Mouse (Mus musculus) CH12.LX (cell line): Measurements from ENCODE around the gene Arl4c. TPM values are rescaled to one million over a fixed set of nuclear protein-coding genes. Genes with fewer than 3 reads are reported as not detected.

Experiments used
- DNase-seq: peaks from one replicate; pipeline ENCODE4 v3.0.0-alpha.2; 2013; ENCODE audit errors: extremely low read depth
- H3K27ac ChIP-seq: 2 replicates; pipeline ENCODE4 v1.5.1; 2012; ENCODE audit warnings: low read depth, mild to moderate bottlenecking, control low read depth, moderate library complexity; ENCODE audit not compliant: insufficient read depth
- H3K27me3 ChIP-seq: replicated peaks from 2 replicates; pipeline ENCODE3; 2012; ENCODE audit warnings: inconsistent platforms
- H3K36me3 ChIP-seq, 2 experiments: replicated peaks in 1 of 2; 2 replicates each; pipeline versions ENCODE3 to v1.6.1; 2012; ENCODE audit warnings: inconsistent platforms in 1 of 2, low read length in 1 of 2, mild to moderate bottlenecking in 1 of 2, mixed read lengths in 1 of 2, moderate library complexity in 1 of 2; ENCODE audit not compliant: control insufficient read depth in 1 of 2, insufficient read depth in 1 of 2
- H3K4me1 ChIP-seq, 2 experiments: 2 replicates each; pipeline ENCODE4 v1.6.1; 2012; ENCODE audit warnings: inconsistent platforms in 1 of 2, moderate library complexity in 1 of 2; ENCODE audit not compliant: insufficient read depth in 2 of 2, control insufficient read depth in 1 of 2
- H3K4me2 ChIP-seq: 2 replicates; pipeline ENCODE4 v1.6.1; 2012; ENCODE audit warnings: low read depth, mild to moderate bottlenecking, control low read depth; ENCODE audit not compliant: poor library complexity, insufficient read depth, severe bottlenecking
- H3K4me3 ChIP-seq, 3 experiments: fragments of 150-350 bp in 1 of 3; sonication (generic) in 1 of 3; replicated peaks in 1 of 3; 2 replicates each; pipeline versions ENCODE3 to v1.5.1; 2011 to 2012; ENCODE audit warnings: low read depth in 2 of 3, low read length in 2 of 3, mild to moderate bottlenecking in 2 of 3, moderate library complexity in 2 of 3, control low read depth in 1 of 3, improper control_type of control experiment in 1 of 3, inconsistent platforms in 1 of 3, mixed read lengths in 1 of 3; ENCODE audit not compliant: poor library complexity in 1 of 3
- H3K79me2 ChIP-seq: replicated peaks from 2 replicates; pipeline ENCODE4 v1.6.1; 2012; ENCODE audit warnings: mild to moderate bottlenecking, moderate library complexity; ENCODE audit not compliant: control insufficient read depth, poor library complexity, insufficient read depth, severe bottlenecking; ENCODE audit errors: extremely low read depth
- H3K9ac ChIP-seq: 2 replicates; pipeline ENCODE4 v1.6.1; 2012; ENCODE audit warnings: low read depth, mild to moderate bottlenecking, control low read depth, moderate library complexity; ENCODE audit not compliant: insufficient read depth
- H3K9me3 ChIP-seq: replicated peaks from 2 replicates; pipeline ENCODE3; 2012; ENCODE audit warnings: low read length, inconsistent platforms, mixed read lengths
- E2F4 ChIP-seq: IDR thresholded peaks from 2 replicates; pipeline ENCODE4 v1.6.1; 2011; ENCODE audit warnings: low read depth, low read length, improper control_type of control experiment; ENCODE audit not compliant: insufficient replicate concordance
- ELF1 ChIP-seq: IDR thresholded peaks from 2 replicates; pipeline ENCODE4 v1.6.1; 2014; ENCODE audit warnings: low read depth, mild to moderate bottlenecking, inconsistent platforms, low read length, improper control_type of control experiment
- EP300 ChIP-seq: IDR thresholded peaks from 2 replicates; pipeline ENCODE4 v1.6.1; 2011; ENCODE audit warnings: low read length, improper control_type of control experiment
- ETS1 ChIP-seq: conservative IDR thresholded peaks from 2 replicates; pipeline ENCODE4 v1.6.1; 2012; ENCODE audit warnings: low read depth, mild to moderate bottlenecking, inconsistent platforms, low read length, improper control_type of control experiment, moderate library complexity
- IRF4 ChIP-seq: IDR thresholded peaks from 2 replicates; pipeline ENCODE4 v1.6.1; 2014; ENCODE audit warnings: low read depth, mild to moderate bottlenecking, inconsistent platforms, low read length, improper control_type of control experiment
- MAFK ChIP-seq: IDR thresholded peaks from 2 replicates; pipeline ENCODE4 v1.6.1; 2011; ENCODE audit warnings: low read length, improper control_type of control experiment; ENCODE audit not compliant: insufficient replicate concordance
- MAZ ChIP-seq: IDR thresholded peaks from 2 replicates; pipeline ENCODE4 v1.6.1; 2012; ENCODE audit warnings: low read depth, mild to moderate bottlenecking, inconsistent platforms, low read length, improper control_type of control experiment, moderate library complexity
- POLR2A ChIP-seq: IDR thresholded peaks from 2 replicates; pipeline ENCODE4 v1.6.1; 2011; ENCODE audit warnings: low read depth, mild to moderate bottlenecking, improper control_type of control experiment, low read length
- RAD21 ChIP-seq: IDR thresholded peaks from 2 replicates; pipeline ENCODE4 v1.6.1; 2011; ENCODE audit warnings: low read depth, mild to moderate bottlenecking, low read length, improper control_type of control experiment, moderate library complexity
- SMC3 ChIP-seq: IDR thresholded peaks from 2 replicates; pipeline ENCODE4 v1.6.1; 2011; ENCODE audit warnings: low read depth, low read length, improper control_type of control experiment
- TCF12 ChIP-seq: IDR thresholded peaks from 2 replicates; pipeline ENCODE4 v1.6.1; 2014; ENCODE audit warnings: low read depth, mild to moderate bottlenecking, inconsistent platforms, low read length, improper control_type of control experiment
- USF2 ChIP-seq: conservative IDR thresholded peaks from 2 replicates; pipeline ENCODE4 v1.6.1; 2011; ENCODE audit warnings: low read depth, low read length, improper control_type of control experiment
- ZKSCAN1 ChIP-seq: IDR thresholded peaks from 2 replicates; pipeline ENCODE4 v1.6.1; 2012; ENCODE audit warnings: low read depth, inconsistent platforms, low read length, improper control_type of control experiment, borderline replicate concordance
- ZMIZ1 ChIP-seq: IDR thresholded peaks from 2 replicates; pipeline ENCODE4 v1.6.1; 2012; ENCODE audit warnings: low read depth, mild to moderate bottlenecking, inconsistent platforms, low read length, improper control_type of control experiment
- ZNF384 ChIP-seq: IDR thresholded peaks from 2 replicates; pipeline ENCODE4 v1.6.1; 2012; ENCODE audit warnings: low read depth, low read length, improper control_type of control experiment, inconsistent platforms
- dilution Hi-C: fragments of 300-500 bp; cut with MboI; formaldehyde crosslinking; loops from 2 replicates; pipeline ENCODE4 v1.14.3; 2020; ENCODE audit warnings: low sequenced_read_pairs; ENCODE audit not compliant: extremely low pct_unique_long_range_greater_than_20kb, extremely low pct_ligation_motif_present
- in situ Hi-C: fragments of 300-500 bp; cut with MboI; formaldehyde crosslinking; loops from 3 replicates; pipeline ENCODE4 v1.14.3; 2019; ENCODE audit warnings: low sequenced_read_pairs, low pct_ligation_motif_present, low pct_unique_long_range_greater_than_20kb, mixed read lengths
- polyA plus RNA-seq: library from polyadenylated mRNA; unstranded; fragments of >175 nt; gene quantifications from 2 replicates; pipeline ENCODE4 v1.2.1, GENCODE M21; 2012; ENCODE audit warnings: low read depth; ENCODE audit not compliant: insufficient read length
- total RNA-seq, 2 experiments: library from RNA; depleted of rRNA; stranded (reverse); fragments of 300-350 nt in 1 of 2; fragments of >200 nt in 1 of 2; gene quantifications; 2 replicates each; pipeline ENCODE4 v1.2.3; 2012 to 2014

Arl4c gene
- total and polyA plus RNA-seq, 3 experiments: 25.8 to 33.9 (median 31.6) TPM

DNA sequence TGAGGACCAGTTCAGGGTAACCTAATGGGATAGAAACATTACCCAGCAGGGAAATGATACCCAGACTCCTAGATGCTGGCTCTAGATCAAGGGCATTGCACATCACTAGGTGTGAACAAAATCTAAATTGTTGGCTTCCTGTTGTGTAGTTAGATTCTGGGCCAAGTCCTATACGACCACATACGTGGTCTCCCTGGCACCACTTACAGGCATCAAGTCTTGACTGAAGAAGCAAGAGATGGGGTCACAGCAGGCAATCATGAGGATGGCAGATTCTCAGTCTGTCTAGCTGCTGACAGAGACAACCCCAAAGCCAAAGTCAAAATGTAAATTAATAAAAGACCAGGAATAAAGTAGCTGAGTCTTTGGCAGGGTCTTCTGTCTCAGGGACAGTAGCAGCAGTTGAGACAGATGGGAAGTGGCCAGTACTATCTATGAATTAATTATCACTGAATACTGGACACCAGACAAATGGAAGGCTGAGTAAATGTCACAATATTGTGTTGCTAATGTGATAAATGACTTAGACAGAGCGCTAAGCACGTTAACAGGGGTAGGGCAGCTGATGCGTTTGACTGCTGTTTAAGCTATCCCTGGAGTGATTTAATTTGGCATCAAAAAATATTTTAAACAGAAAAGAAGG lies 58.7 kb downstream of the Arl4c start:
- TF ChIP-seq USF2 (no peak), SMC3 (no peak), ZMIZ1 (no peak), MAZ (no peak), IRF4 (no peak), RAD21 (no peak), ETS1 (no peak), ZKSCAN1 (no peak), ZNF384 (no peak), E2F4 (no peak), TCF12 (no peak)

DNA sequence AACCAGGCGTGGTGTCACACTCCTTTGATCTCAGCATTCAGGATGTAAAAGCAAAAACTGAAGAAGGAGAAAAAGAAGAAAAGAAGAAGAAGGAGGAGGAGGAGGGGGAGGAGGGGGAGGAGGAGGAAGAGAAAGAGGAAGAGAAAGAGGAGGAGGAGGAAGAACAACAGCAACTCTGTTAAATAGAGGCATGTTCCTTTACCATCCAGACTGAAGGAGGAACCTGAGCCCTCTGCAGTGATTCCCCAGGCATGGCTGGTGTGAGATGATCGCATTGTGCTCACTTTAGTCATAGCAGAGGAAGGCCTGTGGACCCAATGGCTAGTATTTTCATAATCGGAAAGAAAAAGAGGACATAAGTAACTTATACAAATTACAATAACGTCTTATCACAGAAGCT lies 59.3 kb downstream of the Arl4c start:
- Histone ChIP-seq H3K36me3 (no peaks in the 10 kb centered on the region), H3K27ac (peak overlapping the region; percentile 79), H3K27me3 (no peaks in the 10 kb centered on the region), H3K4me3 (no peak overlapping the region), H3K79me2 (no peaks in the 10 kb centered on the region), H3K9me3 (peaks cover 33% of the 10 kb centered on the region), H3K4me2 (no peak overlapping the region), H3K9ac (no peak overlapping the region), H3K4me1 (peaks cover 16 to 53% of the 10 kb centered on the region in 2 experiments)
- dilution Hi-C loops: no loop called here
- in situ Hi-C loops: loop anchor here (5.0 to 10.0 kb wide), 2 partner anchors 80 to 168 kb away; no protein-coding TSS in a partner anchor
- TF ChIP-seq ZKSCAN1 (no peak), POLR2A (0 out of 2 replicates have a peak, but pooled peaks have one; percentile 33), ELF1 (no peak), MAFK (no peak), ETS1 (0 out of 2 replicates have a peak, but pooled peaks have one; percentile 16), IRF4 (peak; percentile 40; the same call in 1 of the 2 replicates), SMC3 (peak; percentile 21; the same call in 1 of the 2 replicates), EP300 (peak; percentile 44; the same call in 1 of the 2 replicates), MAZ (0 out of 2 replicates have a peak, but pooled peaks have one; percentile 57)
- DNase-seq: no peak

More for the DNA sequence above, 58.7 kb downstream of the Arl4c start:
- Histone ChIP-seq H3K36me3 (no peaks in the 10 kb centered on the region), H3K4me3 (no peak overlapping the region), H3K27me3 (no peaks in the 10 kb centered on the region), H3K4me2 (no peak overlapping the region), H3K9ac (no peak overlapping the region; the same call in 1 of the 2 replicates), H3K79me2 (no peaks in the 10 kb centered on the region), H3K4me1 (peaks cover 16 to 56% of the 10 kb centered on the region in 2 experiments), H3K27ac (peak overlapping the region; percentile 79), H3K9me3 (peaks cover 29% of the 10 kb centered on the region)
- dilution Hi-C loops: no loop called here
- in situ Hi-C loops: loop anchor here (5.0 to 10.0 kb wide), 2 partner anchors 81 to 169 kb away; no protein-coding TSS in a partner anchor
- no peak for DNase-seq
